Mouse (Mus musculus) forebrain, embryonic 16.5 days (tissue): Measurements from ENCODE around the gene Necab2. TPM values are rescaled to one million over a fixed set of nuclear protein-coding genes. Genes with fewer than 3 reads are reported as not detected.

Source experiments
- ATAC-seq: fragments of 200-750 bp; cut with Nextera tagmentation; 2 replicates; pipeline ENCODE4 v1.8.0; 2017; ENCODE audit warnings: mild to moderate bottlenecking, moderate library complexity
- H3K27ac ChIP-seq: fragments of 300-500 bp; sonication (generic); 2 replicates; pipeline ENCODE4 v1.5.1; 2014; ENCODE audit warnings: low read length, control low read depth
- H3K27me3 ChIP-seq: fragments of 300-500 bp; sonication (generic); replicated peaks from 2 replicates; pipeline ENCODE4 v1.6.1; 2014; ENCODE audit warnings: low read length; ENCODE audit not compliant: control insufficient read depth, insufficient read depth
- H3K36me3 ChIP-seq: fragments of 300-500 bp; sonication (generic); 2 replicates; pipeline ENCODE4 v1.6.1; 2014; ENCODE audit not compliant: control insufficient read depth, insufficient read depth
- H3K4me1 ChIP-seq: fragments of 300-500 bp; sonication (generic); replicated peaks from 2 replicates; pipeline ENCODE4 v1.6.1; 2014; ENCODE audit warnings: low read length; ENCODE audit not compliant: control insufficient read depth, insufficient read depth
- H3K4me2 ChIP-seq: fragments of 300-500 bp; sonication (generic); 2 replicates; pipeline ENCODE4 v1.6.1; 2014; ENCODE audit warnings: mild to moderate bottlenecking, low read length, control low read depth
- H3K4me3 ChIP-seq: fragments of 300-500 bp; sonication (generic); replicated peaks from 2 replicates; pipeline ENCODE4 v1.5.1; 2014; ENCODE audit warnings: mild to moderate bottlenecking, low read length, control low read depth
- H3K9ac ChIP-seq: fragments of 300-500 bp; sonication (generic); replicated peaks from 2 replicates; pipeline ENCODE4 v1.6.1; 2014; ENCODE audit warnings: low read depth, low read length, control low read depth
- H3K9me3 ChIP-seq: fragments of 300-500 bp; sonication (generic); 2 replicates; pipeline ENCODE4 v1.6.1; 2016; ENCODE audit warnings: low read length; ENCODE audit not compliant: control insufficient read depth
- WGBS: fragments of 180-500 bp; shearing (Covaris S2); extraction: QIAGEN DNeasy Blood & Tissue Kit; methylation state at CpG from one replicate; pipeline ENCODE4 v1.1.7; 2014; 5-methylcytosine and 5-hydroxymethylcytosine counted together
- polyA plus RNA-seq: library from polyadenylated mRNA; unstranded; fragments of >200 nt; fragmentation: Nextera tagmentation; extraction: Ambion mirVana; gene quantifications from 2 replicates; pipeline ENCODE4 v1.2.1, GENCODE M21; 2015

Gene Necab2
- polyA plus RNA-seq, 1 experiment from 2014 or later = 28.9 TPM

DNA sequence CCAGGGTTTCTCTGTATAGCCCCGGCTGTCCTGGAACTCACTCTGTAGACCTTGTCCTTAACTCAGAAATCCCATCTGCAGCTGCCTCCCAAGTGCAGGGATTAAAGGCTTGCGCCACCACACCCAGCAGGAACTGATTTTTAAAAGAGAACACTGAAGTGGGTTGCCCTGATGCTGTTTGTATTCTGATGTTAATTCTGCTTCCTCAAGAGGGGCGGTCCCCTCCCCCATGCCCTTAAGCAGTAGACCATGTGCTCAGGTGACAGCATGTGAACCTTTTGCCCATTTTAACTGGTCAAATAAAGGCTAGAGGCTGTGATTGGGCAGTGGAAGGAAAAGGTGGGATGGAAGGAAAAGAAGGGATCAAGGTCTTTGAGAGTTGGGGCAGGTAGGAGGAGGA, 69.2 kb downstream of the Necab2 start:
- ATAC-seq = no peak
- Histone ChIP-seq H3K27ac (no peak overlapping the region), H3K9ac (no peak overlapping the region), H3K36me3 (peaks cover 28% of the 10 kb centered on the region), H3K27me3 (no peaks in the 10 kb centered on the region), H3K4me1 (no peaks in the 10 kb centered on the region), H3K4me3 (no peak overlapping the region), H3K9me3 (no peaks in the 10 kb centered on the region), H3K4me2 (no peak overlapping the region)
- WGBS = 48% methylated on average over 3 of the region's 3 CpGs

DNA sequence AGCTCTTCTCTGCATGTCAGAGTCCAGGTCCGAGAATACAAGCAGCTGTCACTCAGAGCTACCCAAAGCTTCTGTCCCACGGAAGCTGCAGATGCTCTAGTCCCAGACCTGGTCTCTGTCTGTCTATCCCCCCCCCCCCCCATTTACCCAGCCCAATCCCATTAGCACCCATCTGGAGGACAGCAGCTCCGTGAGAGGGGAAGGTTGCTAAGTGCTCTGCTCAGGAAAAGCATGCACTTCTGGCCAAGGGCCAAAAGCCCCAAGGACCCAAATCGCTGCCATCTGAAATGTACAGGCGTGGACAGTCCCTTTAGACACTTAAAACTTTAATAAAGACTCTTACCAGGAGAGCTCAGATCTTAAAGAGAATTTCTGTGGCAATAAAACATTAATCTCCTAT, 70.2 kb downstream of the Necab2 start:
- ATAC-seq = no peak
- Histone ChIP-seq H3K9me3 (no peaks in the 10 kb centered on the region), H3K27me3 (no peaks in the 10 kb centered on the region), H3K4me1 (no peaks in the 10 kb centered on the region), H3K36me3 (peaks cover 30% of the 10 kb centered on the region), H3K4me2 (no peak overlapping the region), H3K9ac (no peak overlapping the region), H3K27ac (no peak overlapping the region), H3K4me3 (no peak overlapping the region)
- WGBS = 43% methylated on average over 5 of the region's 5 CpGs

DNA sequence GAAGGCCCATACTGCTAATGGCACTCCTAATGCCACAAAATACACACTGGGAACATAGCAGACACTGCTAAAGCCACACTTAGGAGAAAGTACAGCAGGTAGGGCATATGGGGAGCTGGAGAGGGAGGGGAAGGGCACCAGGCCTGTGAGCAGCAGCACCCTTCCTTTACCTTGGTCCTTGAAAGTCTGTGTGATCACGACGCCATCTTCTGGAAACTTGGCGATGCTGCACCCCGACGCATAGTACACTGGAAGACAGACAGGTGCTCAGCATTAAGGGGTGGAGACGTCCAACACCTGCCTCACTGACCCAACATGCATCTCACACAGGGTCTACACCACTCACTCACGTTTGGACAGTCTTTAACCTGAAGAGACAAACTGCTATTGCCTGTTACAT, 73.6 kb downstream of the Necab2 start:
- H3K9me3 ChIP-seq = no peaks in the 10 kb centered on the region
- no peak overlapping the region for H3K27ac ChIP-seq
- no peak overlapping the region for H3K4me2 ChIP-seq
- H3K4me1 ChIP-seq = no peaks in the 10 kb centered on the region
- H3K4me3 ChIP-seq = no peak overlapping the region
- WGBS = 72% methylated on average over 7 of the region's 7 CpGs
- no peak overlapping the region for H3K9ac ChIP-seq
- ATAC-seq = no peak
- H3K27me3 ChIP-seq = no peaks in the 10 kb centered on the region
- peaks cover 31% of the 10 kb centered on the region for H3K36me3 ChIP-seq

Other genes starting within 250 kb of the Necab2 start
- 608 and 664 TPM in 2 replicates for gene Hsbp1, start 102.2 kb upstream of the Necab2 start, polyA plus RNA-seq
- 13.0 and 13.9 TPM in 2 replicates for gene Mlycd, start 51.8 kb upstream of the Necab2 start, polyA plus RNA-seq
- 0.20 TPM in 2 replicates for gene Osgin1, start 12.6 kb upstream of the Necab2 start, polyA plus RNA-seq
- not detected in 2 replicates for gene Slc38a8, start 55.0 kb downstream of the Necab2 start, polyA plus RNA-seq
- gene Mbtps1, start 112.0 kb downstream of the Necab2 start, polyA plus RNA-seq = 66.6 and 75.9 TPM in 2 replicates
- 179 and 183 TPM in 2 replicates for gene Hsdl1, start 128.5 kb downstream of the Necab2 start, polyA plus RNA-seq
- 0.24 and 0.39 TPM in 2 replicates for gene Dnaaf1, start 128.5 kb downstream of the Necab2 start, polyA plus RNA-seq
- gene Taf1c, start 158.5 kb downstream of the Necab2 start, polyA plus RNA-seq = 19.3 and 19.4 TPM in 2 replicates
- gene Adad2, start 166.0 kb downstream of the Necab2 start, polyA plus RNA-seq = not detected in 2 replicates
- gene Kcng4, start 189.0 kb downstream of the Necab2 start, polyA plus RNA-seq = not detected in 2 replicates
- 3.5 and 4.2 TPM in 2 replicates for gene Wfdc1, start 219.6 kb downstream of the Necab2 start, polyA plus RNA-seq